Mouse (Mus musculus) megakaryocyte, adult 5-6 weeks (primary cell): ENCODE data around the gene Zfp648. TPM values are rescaled to one million over a fixed set of nuclear protein-coding genes. Genes with fewer than 3 reads are reported as not detected.
A peak's percentile ranks its signal among the peaks of the same experiment; 100 is the strongest.

ENCODE experiments used
- ATAC-seq: 2 replicates; pipeline ENCODE4 v1.8.0; 2016; ENCODE audit warnings: mild to moderate bottlenecking, inconsistent platforms; ENCODE audit not compliant: poor library complexity, severe bottlenecking
- total RNA-seq, 2 experiments: library from RNA; stranded (forward) in 1 of 2; stranded (reverse) in 1 of 2; fragments of 153-499, 151-499 nt in 1 of 2; fragments of 221-1000, 200-1000 nt in 1 of 2; gene quantifications; 2 replicates each; pipeline versions ENCODE4 v1.2.3 to v1.2.4; 2015 to 2017

Gene Zfp648
- total RNA-seq (2015) (not detected in 2 replicates), total RNA-seq (2017) (not detected in 2 replicates)

- no peak for ATAC-seq
Observed at GRCm38 (mm10) chr1:154200955-154201722, at the start of gene Zfp648. Gene Zfp648 (plus strand): TSS chr1:154201187.

- 0 out of 2 replicates have a peak, but pooled peaks have one; percentile 43 for ATAC-seq
Observed at GRCm38 (mm10) chr1:154152539-154152938, 48.4 kb upstream of the Zfp648 start.

- no peak for ATAC-seq
Observed at GRCm38 (mm10) chr1:154153800-154154199, 47.2 kb upstream of the Zfp648 start.

GRCm38 (mm10) chr1:154156177-154157062 is 44.6 kb upstream of the Zfp648 start:
- no peak for ATAC-seq

- ATAC-seq = no peak
Observed at GRCm38 (mm10) chr1:154157131-154157530, 43.9 kb upstream of the Zfp648 start.

GRCm38 (mm10) chr1:154167696-154168095 is 33.3 kb upstream of the Zfp648 start:
- no peak for ATAC-seq

GRCm38 (mm10) chr1:154175334-154175733 is 25.7 kb upstream of the Zfp648 start:
- peak; percentile 73 for ATAC-seq

GRCm38 (mm10) chr1:154177781-154178180 is 23.2 kb upstream of the Zfp648 start:
- no peak for ATAC-seq

GRCm38 (mm10) chr1:154178541-154179155 is 22.3 kb upstream of the Zfp648 start:
- ATAC-seq = no peak

GRCm38 (mm10) chr1:154180952-154181351 is 20.0 kb upstream of the Zfp648 start:
- ATAC-seq = peak; percentile 78

- ATAC-seq = no peak
Observed at GRCm38 (mm10) chr1:154182396-154183076, 18.5 kb upstream of the Zfp648 start.

GRCm38 (mm10) chr1:154183077-154183751 is 17.8 kb upstream of the Zfp648 start:
- no peak for ATAC-seq

- ATAC-seq = no peak
Observed at GRCm38 (mm10) chr1:154188229-154188628, 12.8 kb upstream of the Zfp648 start.

GRCm38 (mm10) chr1:154188631-154189030 is 12.4 kb upstream of the Zfp648 start:
- no peak for ATAC-seq

- ATAC-seq = no peak
Observed at GRCm38 (mm10) chr1:154189842-154190530, 11.0 kb upstream of the Zfp648 start.

- no peak for ATAC-seq
Observed at GRCm38 (mm10) chr1:154198896-154199295, 2.1 kb upstream of the Zfp648 start.

- no peak for ATAC-seq
Observed at GRCm38 (mm10) chr1:154202580-154202979, 1.6 kb downstream of the Zfp648 start.

GRCm38 (mm10) chr1:154203386-154203785 is 2.4 kb downstream of the Zfp648 start:
- no peak for ATAC-seq
